Mouse (Mus musculus) myocyte (in vitro differentiated cells): ENCODE data around the gene Wwox. TPM values are rescaled to one million over a fixed set of nuclear protein-coding genes. Genes with fewer than 3 reads are reported as not detected.

ENCODE experiments used
- H3K27me3 ChIP-seq: one replicate; pipeline ENCODE4 v1.6.1; 2011; ENCODE audit not compliant: control insufficient read depth, insufficient read depth, insufficient read length
- H3K36me3 ChIP-seq: one replicate; pipeline ENCODE4 v1.6.1; 2011; ENCODE audit not compliant: control insufficient read depth, insufficient read depth
- H3K4me2 ChIP-seq: one replicate; pipeline ENCODE4 v1.6.1; 2011; ENCODE audit warnings: low read depth, control low read depth
- H3K4me3 ChIP-seq: one replicate; pipeline ENCODE4 v1.5.1; 2011; ENCODE audit warnings: mild to moderate bottlenecking, control low read depth, moderate library complexity
- H3K79me2 ChIP-seq: one replicate; pipeline ENCODE4 v1.6.1; 2011; ENCODE audit not compliant: control insufficient read depth, insufficient read depth
- H3ac ChIP-seq: one replicate; pipeline ENCODE4 v1.6.1; 2011; ENCODE audit not compliant: control insufficient read depth, insufficient read length
- CEBPB ChIP-seq: IDR thresholded peaks from 2 replicates; pipeline ENCODE4 v1.6.1; 2011; ENCODE audit warnings: mild to moderate bottlenecking, moderate library complexity; ENCODE audit not compliant: poor library complexity, insufficient read depth, severe bottlenecking
- E2F4 ChIP-seq: IDR thresholded peaks from one replicate; pipeline ENCODE4 v1.6.1; 2011; ENCODE audit warnings: mild to moderate bottlenecking, control low read depth, moderate library complexity; ENCODE audit not compliant: insufficient read depth
- MAX ChIP-seq: IDR thresholded peaks from one replicate; pipeline ENCODE4 v1.6.1; 2011; ENCODE audit warnings: low read depth, mild to moderate bottlenecking, control low read depth
- MYOD1 ChIP-seq, 3 experiments: IDR thresholded peaks; one replicate each; pipeline ENCODE4 v1.6.1; 2011; ENCODE audit warnings: control low read depth in 2 of 3, low read depth in 2 of 3, mild to moderate bottlenecking in 2 of 3, moderate library complexity in 1 of 3; ENCODE audit not compliant: insufficient read length in 2 of 3, control insufficient read depth in 1 of 3
- MYOG ChIP-seq, 3 experiments: IDR thresholded peaks; one replicate each; pipeline ENCODE4 v1.6.1; 2011; ENCODE audit warnings: control low read depth in 2 of 3, low read depth in 2 of 3, mild to moderate bottlenecking in 2 of 3; ENCODE audit not compliant: insufficient read length in 2 of 3, control insufficient read depth in 1 of 3, insufficient read depth in 1 of 3
- POLR2A ChIP-seq: IDR thresholded peaks from one replicate; pipeline ENCODE4 v1.6.1; 2011; ENCODE audit warnings: low read depth, mild to moderate bottlenecking, control low read depth, moderate library complexity; ENCODE audit not compliant: insufficient read length
- POLR2AphosphoS2 ChIP-seq: IDR thresholded peaks from one replicate; pipeline ENCODE4 v1.6.1; 2011; ENCODE audit warnings: low read depth, control low read depth; ENCODE audit not compliant: insufficient read length
- REST ChIP-seq: IDR thresholded peaks from one replicate; pipeline ENCODE4 v1.6.1; 2011; ENCODE audit warnings: mild to moderate bottlenecking, control low read depth, moderate library complexity; ENCODE audit not compliant: insufficient read depth, insufficient read length
- SRF ChIP-seq: IDR thresholded peaks from one replicate; pipeline ENCODE4 v1.6.1; 2011; ENCODE audit warnings: low read depth; ENCODE audit not compliant: control insufficient read depth, insufficient read length
- TCF12 ChIP-seq: IDR thresholded peaks from one replicate; pipeline ENCODE4 v1.6.1; 2011; ENCODE audit warnings: mild to moderate bottlenecking, control low read depth; ENCODE audit not compliant: poor library complexity, insufficient read depth, severe bottlenecking
- TCF3 ChIP-seq: IDR thresholded peaks from one replicate; pipeline ENCODE4 v1.6.1; 2011; ENCODE audit warnings: low read depth, control low read depth; ENCODE audit not compliant: insufficient read length
- USF1 ChIP-seq: IDR thresholded peaks from one replicate; pipeline ENCODE4 v1.6.1; 2011; ENCODE audit warnings: low read depth, mild to moderate bottlenecking, control low read depth, moderate library complexity
- polyA plus RNA-seq: library from polyadenylated mRNA; unstranded; fragments of >200 nt; fragmentation: generic; extraction: Trizol; gene quantifications from one replicate; pipeline ENCODE4 v1.2.1, GENCODE M21; 2012; ENCODE audit warnings: missing spikeins

Gene Wwox
- polyA plus RNA-seq, 1 experiment = 8.6 TPM

DNA sequence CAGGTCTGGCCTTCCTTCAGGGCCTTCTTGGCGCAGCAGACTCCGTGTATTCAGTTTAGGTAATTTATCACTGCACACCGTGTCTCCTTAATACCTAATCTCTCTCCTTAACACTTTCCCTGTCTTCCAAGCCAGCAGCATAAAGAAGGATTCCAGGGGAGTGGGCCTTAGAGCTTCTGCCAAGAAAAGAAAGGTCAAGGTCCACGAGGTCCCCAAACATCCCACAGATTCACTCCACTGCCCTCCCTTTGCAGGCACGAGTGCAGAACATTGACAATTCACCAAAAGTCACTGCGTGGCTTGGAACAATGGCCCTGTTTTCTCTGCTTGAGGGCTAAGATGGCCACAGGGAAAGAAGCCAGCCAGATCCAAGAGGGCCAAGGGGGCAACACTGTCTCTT is 96.7 kb downstream of the Wwox start:
- H3K4me3 ChIP-seq = no peak overlapping the region
- no peaks in the 10 kb centered on the region for H3K27me3 ChIP-seq
- H3ac ChIP-seq = no peak overlapping the region
- H3K79me2 ChIP-seq = no peaks in the 10 kb centered on the region
- no peak for TF ChIP-seq REST
- TF ChIP-seq TCF3 = no peak
- TF ChIP-seq MYOG (IDR thresholded peaks at IDR 0.05; ENCODE audit: control insufficient read depth in 1 of 3, insufficient read depth in 1 of 3, insufficient read length in 2 of 3, low read depth in 2 of 3) = no peak
- no peak for TF ChIP-seq MYOD1 (IDR thresholded peaks at IDR 0.05; ENCODE audit: control insufficient read depth in 1 of 3, insufficient read length in 2 of 3, low read depth in 2 of 3)
- TF ChIP-seq MAX = no peak
- no peak for TF ChIP-seq E2F4
- TF ChIP-seq USF1 = no peak
- TF ChIP-seq POLR2A = no peak
- TF ChIP-seq CEBPB = no peak
- TF ChIP-seq SRF = no peak
- no peak for TF ChIP-seq TCF12
- no peak for TF ChIP-seq POLR2AphosphoS2
- no peaks in the 10 kb centered on the region for H3K36me3 ChIP-seq
- no peak overlapping the region for H3K4me2 ChIP-seq

DNA sequence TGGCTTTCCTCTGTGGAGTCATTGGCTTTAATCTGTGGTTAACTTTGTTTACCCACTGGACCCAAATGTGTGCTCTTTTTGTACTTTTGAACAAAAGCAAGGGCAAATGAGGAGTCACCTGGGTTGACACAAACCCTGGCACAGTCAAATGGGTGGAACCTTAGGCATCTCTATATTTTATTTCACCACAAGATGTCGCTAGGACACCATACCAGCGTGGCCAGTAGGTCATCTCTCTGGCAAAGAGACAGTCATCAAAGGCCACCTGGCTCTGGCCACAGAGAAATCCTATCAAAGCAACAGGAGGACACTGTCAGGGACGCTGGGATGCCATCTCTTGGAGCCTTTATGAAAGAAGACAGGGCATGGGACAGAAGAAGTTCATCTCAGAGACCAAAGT is 101.7 kb downstream of the Wwox start:
- H3K4me3 ChIP-seq = no peak overlapping the region
- H3K27me3 ChIP-seq = no peaks in the 10 kb centered on the region

DNA sequence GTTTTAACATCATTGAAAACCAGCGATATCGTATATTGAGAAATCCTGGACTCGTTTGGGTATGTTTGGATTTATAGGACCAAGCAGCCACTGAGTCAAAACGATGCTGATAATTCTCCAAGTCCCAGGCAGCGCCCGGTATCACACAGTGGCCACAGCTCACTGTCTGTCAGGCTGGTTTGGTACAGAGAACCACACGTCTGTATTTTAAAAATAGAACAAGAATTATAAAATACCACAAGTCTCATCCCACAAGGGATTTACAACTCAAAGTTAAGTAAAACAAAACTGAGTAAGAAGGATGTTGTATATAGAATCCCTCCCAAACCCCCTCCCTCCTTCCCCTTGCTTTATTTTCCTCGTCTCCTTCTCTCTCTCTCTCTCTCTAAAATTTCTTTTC is 108.9 kb downstream of the Wwox start:
- no peaks in the 10 kb centered on the region for H3K27me3 ChIP-seq
- H3K36me3 ChIP-seq = no peaks in the 10 kb centered on the region
- no peak overlapping the region for H3K4me3 ChIP-seq
- H3K79me2 ChIP-seq = no peaks in the 10 kb centered on the region
- H3ac ChIP-seq = no peak overlapping the region
- TF ChIP-seq USF1 = no peak
- TF ChIP-seq TCF12 = no peak
- TF ChIP-seq CEBPB = no peak
- no peak for TF ChIP-seq TCF3
- TF ChIP-seq MAX = no peak
- TF ChIP-seq MYOD1 (IDR thresholded peaks at IDR 0.05; ENCODE audit: control insufficient read depth in 1 of 3, insufficient read length in 2 of 3, low read depth in 2 of 3) = no peak
- TF ChIP-seq POLR2A = no peak
- TF ChIP-seq POLR2AphosphoS2 = no peak
- TF ChIP-seq E2F4 = no peak
- peak overlapping the region; percentile 33 for H3K4me2 ChIP-seq

More for the DNA sequence above, 101.7 kb downstream of the Wwox start:
- H3K36me3 ChIP-seq = no peaks in the 10 kb centered on the region
- no peak overlapping the region for H3K4me2 ChIP-seq
- TF ChIP-seq POLR2A (no peak), MYOD1 (IDR thresholded peaks at IDR 0.05; ENCODE audit: control insufficient read depth in 1 of 3, insufficient read length in 2 of 3, low read depth in 2 of 3) (no peak), REST (no peak), POLR2AphosphoS2 (no peak), TCF12 (no peak), MYOG (IDR thresholded peaks at IDR 0.05; ENCODE audit: control insufficient read depth in 1 of 3, insufficient read depth in 1 of 3, insufficient read length in 2 of 3, low read depth in 2 of 3) (no peak), CEBPB (no peak), E2F4 (no peak), TCF3 (no peak)
- H3ac ChIP-seq = no peak overlapping the region
- H3K79me2 ChIP-seq = no peaks in the 10 kb centered on the region

DNA sequence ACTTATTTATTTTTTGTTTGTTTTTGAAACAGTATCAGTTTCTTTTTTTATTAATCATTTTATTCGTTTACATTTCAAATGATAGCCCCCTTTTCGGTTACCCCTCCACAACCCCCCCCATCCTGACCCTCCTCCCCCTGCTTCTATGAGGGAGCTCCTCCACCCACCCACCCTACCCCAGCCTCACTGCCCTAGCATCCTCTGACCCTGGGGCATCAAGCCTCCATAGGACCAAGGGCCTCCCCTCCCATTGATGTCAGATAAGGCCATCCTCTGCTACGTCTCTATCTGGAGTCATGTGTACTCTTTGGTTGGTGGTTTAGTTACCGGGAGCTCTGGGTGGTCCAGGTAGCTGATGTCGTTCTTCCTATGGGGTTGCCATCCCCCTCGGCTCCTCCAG is 109.4 kb downstream of the Wwox start:
- H3K27me3 ChIP-seq = no peaks in the 10 kb centered on the region
- no peak overlapping the region for H3ac ChIP-seq
- H3K79me2 ChIP-seq = no peaks in the 10 kb centered on the region
- TF ChIP-seq MYOD1 (IDR thresholded peaks at IDR 0.05; ENCODE audit: control insufficient read depth in 1 of 3, insufficient read length in 2 of 3, low read depth in 2 of 3) (no peak), POLR2AphosphoS2 (no peak), CEBPB (no peak), MAX (no peak), POLR2A (no peak), TCF3 (no peak), E2F4 (no peak), REST (no peak), USF1 (no peak), SRF (no peak), MYOG (IDR thresholded peaks at IDR 0.05; ENCODE audit: control insufficient read depth in 1 of 3, insufficient read depth in 1 of 3, insufficient read length in 2 of 3, low read depth in 2 of 3) (no peak), TCF12 (no peak)
- no peak overlapping the region for H3K4me2 ChIP-seq
- no peak overlapping the region for H3K4me3 ChIP-seq
- no peaks in the 10 kb centered on the region for H3K36me3 ChIP-seq

DNA sequence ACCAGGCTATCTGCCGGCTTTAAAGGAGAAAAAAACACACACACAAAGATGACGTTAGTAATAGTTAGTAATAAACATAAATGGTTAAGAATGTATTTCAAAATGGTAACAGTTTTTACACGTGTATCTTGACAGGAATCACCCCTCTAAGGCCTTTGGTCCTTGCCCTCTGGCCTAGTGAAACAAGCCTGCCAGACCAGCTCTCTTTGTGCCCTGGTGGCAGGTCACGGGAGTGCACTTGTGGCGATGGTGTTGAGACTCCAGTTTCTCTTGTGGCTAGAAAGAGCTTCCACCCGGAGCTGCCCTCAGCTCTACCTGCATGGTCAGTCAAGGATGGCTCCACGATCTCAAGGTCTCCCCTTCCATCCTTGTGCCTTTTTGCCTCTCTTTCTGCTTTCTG is 110.6 kb downstream of the Wwox start:
- no peaks in the 10 kb centered on the region for H3K79me2 ChIP-seq
- no peak overlapping the region for H3K4me2 ChIP-seq
- no peak for TF ChIP-seq MYOG (IDR thresholded peaks at IDR 0.05; ENCODE audit: control insufficient read depth in 1 of 3, insufficient read depth in 1 of 3, insufficient read length in 2 of 3, low read depth in 2 of 3)
- TF ChIP-seq USF1 = no peak
- no peak for TF ChIP-seq POLR2AphosphoS2
- no peak for TF ChIP-seq POLR2A
- H3ac ChIP-seq = no peak overlapping the region
- H3K4me3 ChIP-seq = no peak overlapping the region
- no peaks in the 10 kb centered on the region for H3K27me3 ChIP-seq
- H3K36me3 ChIP-seq = no peaks in the 10 kb centered on the region
